Mouse (Mus musculus) testis, postnatal 14 days (tissue): ENCODE data around the gene Npff.

Experiments
- DNase-seq: peaks from one replicate; pipeline ENCODE4 v3.0.0; 2021; ENCODE audit warnings: low spot score

Npff gene

DNA sequence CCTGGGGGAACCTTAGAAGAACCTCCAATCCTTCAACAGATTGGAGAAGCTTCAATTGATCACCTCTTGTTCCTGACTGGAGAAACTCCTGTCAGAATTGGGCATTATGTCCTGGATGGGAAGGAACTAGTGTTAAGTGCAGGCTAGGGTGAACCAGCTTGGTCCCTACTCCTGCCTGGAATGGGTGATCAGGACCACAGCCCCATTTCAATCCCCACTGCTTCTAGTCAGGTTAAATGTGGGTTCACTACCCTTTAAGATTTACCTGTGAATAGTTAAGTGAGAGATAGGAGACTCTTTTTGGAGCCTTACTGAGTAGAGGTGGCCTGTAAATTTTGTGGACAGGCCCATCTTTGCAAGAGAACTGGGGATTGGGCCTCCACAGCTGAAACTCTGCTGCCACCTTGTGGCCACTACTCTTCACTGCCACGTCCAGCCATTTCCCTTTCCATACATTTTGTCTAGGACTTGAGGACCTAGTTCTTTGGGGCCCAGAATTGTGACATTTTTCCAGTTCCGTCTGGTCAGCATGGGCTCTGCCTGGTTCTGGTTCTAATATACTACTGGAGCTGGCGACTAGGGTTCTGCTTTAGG, at the start of gene Npff:
Npff (minus strand) TSS at position 51 of the 594 bp plus-strand sequence.
- no peak for DNase-seq

DNA sequence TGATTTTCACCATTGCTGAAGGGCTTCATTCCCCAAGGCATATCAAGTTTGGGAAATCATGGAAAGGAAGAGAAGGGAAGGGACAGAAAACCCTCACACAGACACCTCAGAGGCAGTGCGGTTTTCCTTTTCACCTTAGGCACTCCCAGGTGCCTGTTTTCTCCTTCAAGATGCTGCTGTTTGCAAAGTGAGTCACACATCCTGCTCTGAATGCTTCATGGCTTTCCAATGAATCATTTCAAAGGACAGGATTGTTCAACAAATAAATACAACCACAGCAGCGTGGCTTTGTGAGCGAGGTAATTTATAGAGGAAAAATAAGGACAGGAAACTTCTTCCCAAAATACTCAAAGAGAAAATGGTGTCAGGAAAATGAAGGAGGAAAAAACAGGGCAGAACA, 47.3 kb upstream of the Npff start:
- DNase-seq, result no peak

DNA sequence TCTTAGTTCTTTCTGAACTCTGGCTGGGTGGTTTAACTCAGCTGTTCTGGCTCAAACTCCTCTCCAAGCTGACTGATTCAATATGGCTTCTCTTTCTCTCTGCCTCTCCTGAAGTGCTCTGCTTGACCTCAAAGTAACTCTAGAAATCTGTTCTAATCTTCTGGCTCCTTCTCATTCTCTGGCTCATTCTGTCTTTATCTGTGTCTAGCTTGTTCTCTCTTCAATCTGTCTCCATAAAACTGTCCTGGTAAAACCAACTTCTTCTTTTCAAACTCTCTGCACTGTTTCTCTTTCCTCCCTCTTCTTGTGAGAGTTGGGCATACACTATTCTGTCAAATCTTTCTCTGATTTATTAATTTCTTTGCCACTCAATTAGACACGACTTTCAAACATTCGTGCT, 43.1 kb upstream of the Npff start:
- no peak for DNase-seq

DNA sequence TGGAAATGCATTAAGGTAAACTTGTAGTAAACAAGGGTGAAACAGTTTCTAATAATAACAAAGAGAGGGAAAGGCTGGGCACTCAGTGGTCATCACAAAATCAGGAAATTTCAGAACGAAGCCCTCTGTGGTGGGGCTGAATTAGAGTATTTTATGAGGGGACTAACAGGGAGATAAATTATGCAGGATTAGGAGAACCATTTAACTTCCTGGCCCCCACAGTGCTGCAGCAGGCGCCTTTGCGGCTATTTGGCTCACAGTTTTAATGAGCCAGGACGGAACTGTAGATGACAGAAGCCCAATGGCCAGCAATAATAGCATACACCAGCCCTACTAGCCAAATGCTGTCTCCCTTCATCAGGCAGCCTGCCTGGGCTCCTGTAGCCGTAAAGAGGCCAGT, 38.9 kb upstream of the Npff start:
- DNase-seq, result no peak

DNA sequence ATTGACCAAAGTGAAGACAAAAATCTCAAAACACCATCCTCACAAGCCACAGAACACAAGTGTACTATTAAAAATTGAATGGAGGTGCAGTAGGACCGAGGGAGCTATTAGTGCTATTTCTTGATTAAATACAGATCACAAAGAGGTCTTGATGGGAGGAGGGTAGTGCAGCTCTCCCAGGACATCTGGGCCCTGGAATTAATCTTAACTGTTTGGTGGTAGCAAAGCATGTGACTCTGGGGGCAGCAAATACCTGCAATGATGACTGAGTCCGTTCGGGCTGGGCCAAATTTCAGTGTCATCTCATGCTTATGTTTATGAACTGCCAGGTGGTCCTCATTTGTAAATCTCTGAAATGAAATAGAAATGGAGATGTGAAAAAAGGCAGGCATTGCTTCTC, 38.3 kb upstream of the Npff start:
- no peak for DNase-seq

DNA sequence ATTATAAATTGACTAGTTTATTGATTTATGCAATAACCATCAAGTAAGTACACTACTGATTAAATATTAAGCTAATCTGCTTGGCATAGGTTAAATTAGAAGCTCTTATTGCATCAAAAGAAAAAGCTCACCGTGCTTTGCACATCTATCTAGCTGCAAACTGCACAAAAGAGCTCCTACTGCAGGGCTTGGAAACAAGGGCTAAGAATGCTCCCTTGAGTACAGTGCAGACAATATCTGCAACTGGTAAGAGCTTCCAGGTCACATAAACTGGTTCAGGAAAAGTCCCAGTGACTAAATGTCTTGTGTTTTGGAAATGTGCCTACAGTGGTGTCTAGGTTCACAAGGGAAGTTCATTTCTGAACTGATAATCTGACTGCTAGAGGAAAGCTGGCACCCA, 37.7 kb upstream of the Npff start:
- DNase-seq, result no peak

DNA sequence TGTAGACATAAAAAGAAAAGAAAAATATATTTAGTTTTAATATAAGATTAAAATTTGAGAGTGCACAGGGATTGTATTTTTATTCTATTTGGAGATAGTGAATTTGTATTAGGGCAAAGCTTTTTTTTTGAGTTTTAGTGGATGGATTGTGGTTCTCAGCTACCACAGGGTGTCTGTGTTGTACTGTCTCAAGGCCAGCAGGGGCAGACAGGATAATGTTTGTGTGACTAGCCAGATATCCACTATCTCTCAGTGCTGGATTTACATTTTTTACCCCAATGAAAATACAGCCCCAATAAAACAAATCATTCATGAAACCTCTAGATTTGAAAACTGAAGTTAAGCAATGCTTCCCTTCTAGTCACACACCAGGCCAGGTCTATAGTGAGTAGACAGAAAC, 32.8 kb upstream of the Npff start:
- DNase-seq, result no peak

DNA sequence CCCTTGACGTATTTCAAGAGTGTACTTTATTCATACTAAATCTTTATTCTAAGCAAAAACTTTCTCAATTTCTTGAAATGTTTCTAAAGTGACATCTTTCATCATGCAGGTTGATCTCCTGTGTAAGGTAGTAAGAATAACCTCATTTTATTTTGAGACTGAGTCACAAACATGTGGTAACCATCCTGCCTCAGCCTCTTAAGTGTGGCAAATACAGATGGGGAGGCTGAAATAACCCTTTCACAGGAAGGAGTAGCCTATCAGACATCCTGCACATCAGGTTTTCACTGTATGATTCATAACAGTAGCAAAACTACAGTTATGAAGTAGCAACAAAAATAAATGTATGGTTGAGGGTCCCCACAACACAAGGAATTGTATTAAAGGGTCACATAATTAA, 30.8 kb upstream of the Npff start:
- no peak for DNase-seq

DNA sequence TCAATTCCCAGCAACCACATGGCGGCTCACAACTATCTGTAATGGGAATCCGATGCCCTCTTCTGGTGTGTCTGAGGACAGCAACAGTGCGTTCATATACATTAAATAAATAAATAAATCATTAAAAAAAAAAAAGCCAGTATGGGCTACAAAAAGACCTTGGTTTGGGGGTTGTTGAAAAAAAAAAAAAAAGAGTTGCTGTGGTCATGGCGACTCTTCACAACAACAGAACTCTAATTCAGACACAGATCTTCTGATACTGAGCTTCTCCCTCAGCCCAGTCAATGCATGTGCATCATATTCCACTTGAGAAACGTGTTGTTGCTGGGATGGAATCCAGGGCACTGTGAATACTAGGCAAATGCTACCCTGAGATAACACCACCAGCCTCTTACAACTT, 27.9 kb upstream of the Npff start:
- no peak for DNase-seq

DNA sequence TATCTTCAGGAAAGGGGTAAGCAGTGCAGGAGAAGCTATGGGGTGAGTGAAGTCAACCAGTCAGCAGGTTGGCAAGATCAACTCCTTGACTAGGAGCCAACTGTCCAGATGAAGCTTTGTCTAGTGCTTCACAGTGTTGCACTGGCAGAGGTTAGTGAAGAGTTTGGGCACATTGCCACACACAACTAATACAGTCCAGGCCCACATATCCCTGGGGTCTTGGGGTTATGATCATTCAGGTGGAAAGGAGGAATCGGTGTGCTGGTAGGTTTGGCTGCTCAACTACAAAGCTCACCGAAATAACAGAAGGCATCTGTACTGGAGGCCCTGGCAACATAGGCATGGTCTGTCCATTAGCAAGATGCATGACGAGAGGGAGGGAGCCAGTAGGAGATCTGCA, 22.7 kb upstream of the Npff start:
- no peak for DNase-seq

DNA sequence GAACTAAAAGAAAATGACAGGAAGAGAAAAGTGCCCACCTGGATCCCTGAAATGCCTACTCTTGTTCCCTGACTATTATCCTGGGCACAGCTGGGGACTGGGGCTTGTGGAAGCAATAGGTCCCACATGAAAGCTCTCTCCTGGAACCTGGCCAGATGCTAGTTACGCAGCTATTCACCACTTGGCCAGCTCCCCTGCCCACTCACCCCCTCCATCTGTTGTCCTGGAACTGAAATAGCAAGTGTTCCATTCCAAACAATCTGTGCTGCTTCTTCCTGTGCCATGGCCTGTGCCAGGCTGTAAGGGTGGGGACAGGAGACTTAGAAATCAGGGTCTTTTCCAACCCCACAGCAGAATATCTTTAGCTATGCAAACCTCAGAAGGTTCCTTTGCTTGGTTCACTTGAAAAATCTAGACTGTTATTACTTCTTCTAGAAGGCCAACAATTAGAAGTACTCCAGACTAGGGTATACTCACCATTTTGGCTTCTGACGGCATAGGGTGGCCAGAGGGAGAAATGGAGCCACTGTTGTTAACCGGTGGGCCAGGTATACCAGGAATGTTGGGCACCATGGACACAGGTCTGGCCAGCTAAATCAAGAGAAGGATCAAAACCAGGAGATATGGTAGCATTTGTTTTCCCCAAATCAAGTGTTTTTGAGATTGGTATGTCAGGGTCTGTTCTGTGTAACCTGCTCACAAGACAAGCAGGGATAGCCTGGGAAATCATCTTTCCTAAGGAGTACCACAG, 22.1 kb upstream of the Npff start:
- DNase-seq, result no peak

DNA sequence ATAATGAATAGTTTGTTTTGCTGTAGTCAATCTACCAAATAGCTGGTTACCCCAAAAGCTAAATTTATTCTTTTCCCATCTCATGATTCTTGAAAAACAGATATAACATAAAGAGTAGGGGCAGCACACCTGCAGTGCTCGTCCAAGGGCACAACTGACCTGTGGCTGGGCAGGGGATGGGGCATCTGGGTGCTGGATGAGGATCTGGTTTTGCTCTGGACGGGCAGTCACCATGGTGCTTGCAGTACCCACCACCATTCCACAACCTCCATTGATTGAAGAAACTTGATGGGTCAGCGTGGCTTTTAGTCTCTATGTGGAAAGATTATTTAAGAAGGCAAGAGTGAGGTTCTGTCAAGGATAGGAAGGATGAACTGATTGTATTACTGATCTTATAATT, 21.5 kb upstream of the Npff start:
- no peak for DNase-seq

DNA sequence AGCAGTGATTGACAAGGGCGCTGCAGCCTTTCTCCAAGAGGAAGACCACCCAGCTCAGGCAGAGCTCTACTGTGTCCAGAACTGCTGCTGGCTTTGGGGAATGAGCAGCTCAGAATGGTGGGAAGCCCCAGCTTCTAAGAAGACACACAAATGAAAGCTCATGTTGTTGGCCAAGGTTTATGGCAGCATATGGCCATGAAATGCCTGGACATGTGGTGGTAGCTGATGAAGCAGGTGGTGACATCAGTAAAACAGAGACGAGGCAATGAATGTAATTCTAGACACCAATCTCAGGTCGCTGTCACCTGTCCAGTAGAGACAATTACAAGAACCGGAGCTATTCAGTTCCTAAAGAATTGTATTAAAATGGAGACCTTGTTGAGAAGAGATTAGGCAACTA, 20.1 kb upstream of the Npff start:
- no peak for DNase-seq

DNA sequence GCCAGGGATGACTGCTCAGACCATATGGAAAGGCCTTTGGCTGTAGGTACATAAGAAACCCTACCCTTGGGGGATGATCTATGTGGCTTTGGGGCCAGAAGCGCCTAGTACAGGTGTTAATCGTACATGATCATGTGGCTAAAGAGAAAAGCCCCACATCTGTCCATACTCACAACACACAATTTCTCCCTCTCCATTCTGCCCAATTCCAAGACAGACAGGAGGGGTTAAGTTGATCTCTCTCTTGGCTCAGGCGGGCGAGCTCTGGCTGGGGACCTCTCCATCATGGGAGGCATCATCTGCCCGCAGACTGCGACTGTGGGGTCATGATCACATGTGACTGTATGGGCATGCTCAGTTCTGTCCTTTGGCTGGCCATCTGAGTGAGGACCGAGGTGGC, 9.2 kb upstream of the Npff start:
- no peak for DNase-seq

DNA sequence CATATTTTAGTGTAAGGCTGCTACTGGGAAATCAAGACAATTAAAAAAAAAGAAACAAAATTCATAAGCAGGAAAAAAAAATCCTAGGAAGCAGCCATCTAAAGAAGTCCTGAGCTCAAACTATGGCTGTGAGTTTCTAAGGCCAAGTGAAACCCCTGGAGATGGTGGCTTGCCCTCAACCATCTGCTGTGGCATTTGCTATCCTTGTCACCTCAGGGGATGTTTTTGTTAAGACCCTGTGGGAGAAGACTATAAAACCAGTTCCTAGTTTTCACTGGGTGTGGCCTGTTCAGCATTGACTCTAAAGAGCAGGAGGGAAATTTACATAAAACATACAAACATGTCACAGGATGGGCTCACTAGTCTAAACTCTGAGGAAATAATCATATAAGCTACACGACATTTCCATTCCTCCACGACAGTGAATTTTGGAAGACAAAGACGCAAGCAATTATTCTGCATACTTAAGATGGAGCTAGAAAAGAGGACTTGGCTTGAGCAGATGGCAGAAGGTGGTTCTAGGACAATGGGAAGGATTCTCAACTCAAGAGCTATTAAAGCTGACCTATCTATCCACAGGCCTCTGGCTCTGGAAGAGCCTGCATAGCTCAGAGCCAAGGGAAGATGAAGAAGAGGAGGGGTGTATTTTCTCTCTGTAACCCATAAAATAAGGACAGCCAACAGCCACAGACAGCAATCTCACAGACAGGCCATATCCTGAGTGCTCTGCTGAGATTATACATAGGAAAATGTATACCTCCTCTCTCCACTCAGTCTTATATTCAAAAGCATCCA, 7.6 kb upstream of the Npff start:
- no peak for DNase-seq

DNA sequence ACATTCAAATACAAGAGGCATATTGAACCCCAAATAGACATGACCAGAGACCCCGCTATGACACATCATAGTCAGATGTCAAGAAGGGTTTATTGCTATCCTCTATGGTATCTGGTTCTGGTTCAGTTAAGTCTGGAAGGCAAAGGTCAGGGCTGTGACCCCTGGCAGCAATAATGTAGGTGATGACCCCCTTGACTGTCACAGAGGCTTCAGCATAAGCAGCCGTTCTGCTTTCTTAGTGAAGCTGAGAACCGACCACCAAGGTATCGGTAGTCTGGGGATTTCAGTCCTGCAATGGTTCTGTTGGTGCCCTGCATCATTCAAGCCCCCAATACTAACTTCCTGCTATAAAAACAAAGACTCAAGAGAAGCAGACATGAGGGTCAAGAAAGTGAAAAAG, 6.8 kb upstream of the Npff start:
- no peak for DNase-seq

DNA sequence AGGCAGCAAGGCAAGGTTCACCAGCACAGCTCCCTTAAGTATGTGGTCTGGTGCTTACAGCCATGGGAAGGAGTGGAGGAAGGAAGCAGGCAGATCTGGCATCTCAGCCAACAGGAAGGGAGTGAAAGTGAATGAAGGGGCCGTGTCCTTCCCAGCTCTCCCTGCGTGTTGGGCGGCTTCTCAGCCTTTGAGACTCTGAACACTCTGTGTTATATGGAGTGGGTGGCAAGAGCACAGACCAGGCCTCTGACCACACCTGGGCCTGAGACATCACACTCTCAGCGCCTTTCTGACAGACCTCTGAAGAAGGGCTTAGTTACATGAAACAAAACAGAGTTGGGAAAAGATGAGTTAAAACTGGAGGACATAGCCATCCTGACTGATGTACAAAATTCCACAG, 5.8 kb upstream of the Npff start:
- no peak for DNase-seq

DNA sequence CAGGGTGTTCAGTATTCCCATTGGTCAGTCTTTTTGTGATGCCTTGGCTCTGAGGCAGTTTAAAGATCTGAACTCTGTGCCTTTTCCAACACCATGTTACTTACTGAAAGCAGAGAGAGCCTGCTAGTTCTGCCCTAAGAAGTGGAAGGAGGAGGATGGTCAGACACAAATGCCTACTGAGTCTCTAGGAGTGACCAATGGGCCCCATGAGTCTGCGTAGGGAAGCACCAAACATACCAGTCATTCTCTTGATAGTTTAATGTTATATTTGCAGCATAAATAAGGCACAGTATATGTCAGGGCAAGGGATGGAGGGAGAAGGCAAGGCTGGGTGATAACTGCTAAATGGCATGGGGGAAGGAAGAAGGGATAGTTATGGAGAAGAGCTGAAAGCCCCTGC, 3.7 kb upstream of the Npff start:
- DNase-seq, result no peak

DNA sequence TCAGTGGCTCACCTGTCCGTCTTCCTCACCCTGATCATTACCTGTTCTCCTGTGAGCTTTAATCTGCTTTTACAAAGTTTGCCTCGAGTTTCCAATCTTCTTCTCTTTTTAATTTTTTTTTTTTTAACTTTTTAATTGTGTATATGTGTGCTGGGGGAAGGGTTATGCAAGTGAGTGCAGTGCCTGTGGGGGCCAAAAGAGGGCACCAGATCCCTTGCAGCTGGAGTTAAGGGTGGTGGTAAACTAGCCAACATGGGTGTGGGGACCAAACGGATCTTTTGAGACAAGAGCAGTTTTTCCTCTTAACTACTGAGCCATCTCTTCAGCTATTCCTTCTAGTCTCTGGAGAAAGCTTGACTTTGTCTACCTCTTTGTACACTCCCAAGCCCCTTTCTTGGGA, 3.2 kb upstream of the Npff start:
- DNase-seq, result no peak

DNA sequence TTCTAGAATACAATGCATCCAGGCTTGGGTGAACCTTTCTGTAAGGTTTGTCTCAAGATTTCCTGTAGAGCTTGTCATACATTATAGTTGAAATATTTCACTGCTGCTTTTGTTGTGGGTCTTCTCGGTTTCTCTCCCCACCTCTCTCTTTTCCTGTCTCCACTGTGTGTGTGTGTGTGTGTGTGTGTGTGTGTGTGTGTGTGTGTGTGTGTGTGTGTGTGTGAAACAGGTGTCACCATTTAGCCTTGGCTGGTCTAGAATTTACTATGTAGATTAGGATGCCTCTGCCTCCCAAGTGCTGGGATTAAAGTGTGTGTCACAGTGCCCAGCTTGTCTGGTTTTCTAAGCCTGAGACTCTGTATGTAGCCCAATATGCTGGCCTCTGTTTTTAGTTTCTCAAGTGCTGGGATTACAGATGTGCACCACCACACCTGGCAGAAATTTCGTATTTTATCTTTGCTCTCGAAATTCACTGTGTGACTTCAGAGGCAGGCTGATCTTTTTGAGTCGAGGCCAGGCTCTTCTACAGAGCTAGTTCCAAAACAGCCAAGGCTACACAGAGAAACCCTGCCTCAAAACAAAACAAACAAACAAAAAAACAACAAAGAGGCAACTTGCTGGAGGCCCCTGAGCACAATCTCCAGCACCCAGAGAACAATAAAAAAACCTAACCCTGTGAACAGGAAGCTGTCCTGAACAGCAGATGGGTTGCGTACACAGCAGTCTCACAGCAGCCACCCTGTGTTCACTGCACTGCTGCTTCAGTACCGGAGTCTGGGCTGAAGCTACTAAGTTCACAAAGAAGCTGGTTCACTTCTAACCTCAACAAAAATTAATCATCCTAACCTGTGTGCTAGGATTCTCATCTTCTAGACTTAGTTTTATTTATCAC, 1.6 kb upstream of the Npff start:
- DNase-seq, result no peak

DNA sequence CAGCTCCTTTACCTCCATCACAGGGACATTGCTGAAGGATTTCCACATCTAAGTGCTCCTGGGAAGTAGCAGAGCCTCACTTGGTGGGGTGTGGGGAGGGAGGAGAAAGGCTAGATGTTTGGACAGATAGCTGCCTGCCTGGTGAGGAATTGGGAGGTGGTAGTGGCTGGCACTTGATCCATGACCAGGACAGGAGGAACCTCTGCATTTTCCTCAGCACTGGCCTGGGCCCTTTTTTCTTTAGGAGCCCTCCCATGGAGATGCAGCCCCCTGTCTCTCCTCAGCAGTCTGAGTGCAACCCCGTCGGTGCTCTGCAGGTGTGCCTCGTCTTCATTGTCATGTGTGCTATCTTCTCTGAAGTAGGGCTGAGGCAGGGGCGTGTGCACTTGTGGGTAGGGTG, 3.3 kb downstream of the Npff start:
- no peak for DNase-seq

DNA sequence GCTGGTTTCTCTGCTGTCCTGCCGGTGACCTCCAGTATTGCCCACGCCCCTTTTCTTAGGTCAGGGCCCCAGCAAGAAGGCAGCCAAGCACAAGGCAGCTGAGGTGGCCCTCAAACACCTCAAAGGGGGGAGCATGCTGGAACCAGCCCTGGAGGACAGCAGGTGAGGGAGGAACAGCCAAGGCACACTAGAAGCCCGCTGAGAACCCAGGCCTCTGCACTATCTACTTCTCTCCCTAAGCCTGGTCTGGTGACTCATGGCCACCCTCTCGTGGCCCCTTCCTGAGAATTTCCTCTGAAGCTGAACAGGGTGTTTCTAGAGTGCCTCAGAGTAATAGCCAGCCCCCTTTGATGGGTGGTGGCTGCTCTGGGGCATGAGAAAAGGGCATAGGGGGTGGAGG, 4.3 kb downstream of the Npff start:
- DNase-seq, result no peak
